31 mouse cellular contexts compared by ENCODE assay signal in the genomic region with DNA sequence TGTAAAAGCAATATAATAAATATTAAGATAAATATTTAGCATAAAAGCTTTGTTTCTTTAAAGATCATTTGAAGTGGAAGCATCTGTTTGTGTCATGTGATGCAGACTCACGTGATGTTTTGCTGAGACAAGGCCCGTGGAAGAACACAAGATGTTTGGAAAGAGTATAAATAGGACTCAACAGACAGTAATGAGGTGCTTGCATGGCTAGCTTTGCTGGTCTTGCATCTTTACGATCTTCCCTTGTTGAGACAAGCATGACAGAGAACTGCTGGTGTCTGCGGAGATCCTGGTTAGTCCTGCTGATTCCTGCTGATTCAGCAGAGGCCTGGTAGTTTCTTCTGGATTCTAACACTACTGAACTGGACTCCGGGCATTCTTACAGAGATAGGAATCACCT.
A peak's percentile ranks its signal among the peaks of the same experiment; 100 is the strongest.
DNase-seq lines count a peak whose midpoint lies in the region; ATAC-seq and TF ChIP-seq lines count a peak whose summit lies in the region.
"Had no signal": no experiment of that assay in that cellular context is flagged by ENCODE, and none has a peak within 500 bp of the region (broad histone marks: within the 10 kb centered on the region; RNA-seq: fewer than 3 reads in every experiment).

No protein-coding gene starts in this region.

- no peaks in the 10 kb centered on the region for H3K27me3 ChIP-seq in lung, embryonic 14.5 days (ENCODE audit: insufficient read depth, low read length)
- no peaks in the 10 kb centered on the region for H3K27me3 ChIP-seq in lung, postnatal 0 days (replicated peaks; ENCODE audit: insufficient read depth, low read length)
- no peaks in the 10 kb centered on the region for H3K27me3 ChIP-seq in liver, postnatal 0 days (ENCODE audit: insufficient read depth, low read length)
- H3K27me3 ChIP-seq: embryonic facial prominence, embryonic 13.5 days; forebrain, embryonic 12.5 days; forebrain, embryonic 15.5 days; heart, embryonic 12.5 days; heart, embryonic 15.5 days; hindbrain, embryonic 13.5 days; Patski had no signal

- no peak overlapping the region for H3K27ac ChIP-seq in lung, embryonic 14.5 days (ENCODE audit: low read depth)
- no peak overlapping the region for H3K27ac ChIP-seq in lung, postnatal 0 days (ENCODE audit: low read length)
- H3K27ac ChIP-seq in bone marrow macrophage, adult 2 months (ENCODE audit: insufficient read depth, low read depth, low read length), result peak overlapping the region; percentile 62
- peak overlapping the region; percentile 35 for H3K27ac ChIP-seq in macrophage
- H3K27ac ChIP-seq in liver, postnatal 0 days (ENCODE audit: low read depth), result no peak overlapping the region
- H3K27ac ChIP-seq: embryonic facial prominence, embryonic 13.5 days; forebrain, embryonic 12.5 days; forebrain, embryonic 15.5 days; heart, embryonic 15.5 days; hindbrain, embryonic 10.5 days; hindbrain, embryonic 13.5 days had no signal

- peak; percentile 57 for DNase-seq in lung, embryonic 14.5 days
- no peak for DNase-seq in lung, adult 2 months
- peak; percentile 60 for DNase-seq in lung, postnatal 0 days (ENCODE audit: low spot score)
- no peak for DNase-seq in lung, postnatal 36 days
- no peak for DNase-seq in liver, postnatal 0 days
- DNase-seq in layer of hippocampus, postnatal 10 days (ENCODE audit: low spot score in 2 of 2), result no peak
- DNase-seq: adrenal gland, postnatal 10 days; adrenal gland, postnatal 36 days; B cell, adult 2 months; cerebellum, adult 11 months; cerebellum, adult 2 months; cerebellum, adult 9-11 months; cerebellum, postnatal 25 days; gastrocnemius, postnatal 25 days; heart, adult 18-20 months; heart, postnatal 10 days; heart, postnatal 36 days had no signal

- no peaks in the 10 kb centered on the region for H3K79me2 ChIP-seq in macrophage (ENCODE audit: inconsistent target)

- no peak overlapping the region for H3K9ac ChIP-seq in lung, embryonic 14.5 days
- no peak overlapping the region for H3K9ac ChIP-seq in lung, postnatal 0 days (replicated peaks; ENCODE audit: low read depth)
- H3K9ac ChIP-seq in liver, postnatal 0 days (replicated peaks), result no peak overlapping the region
- H3K9ac ChIP-seq: embryonic facial prominence, embryonic 13.5 days; forebrain, embryonic 12.5 days; forebrain, embryonic 15.5 days; heart, embryonic 12.5 days; heart, embryonic 15.5 days; hindbrain, embryonic 13.5 days had no signal

- ATAC-seq in lung, embryonic 14.5 days (ENCODE audit: insufficient read depth), result no peak
- ATAC-seq in lung, postnatal 0 days, result no peak; the same call in 1 of the 2 replicates
- ATAC-seq in liver, postnatal 0 days, result no peak
- ATAC-seq: CD4-positive, CD25-positive, alpha-beta regulatory T cell, adult 4 months; forebrain, embryonic 15.5 days; hindbrain, embryonic 16.5 days; Patski had no signal

- no peak overlapping the region for H3K4me3 ChIP-seq in lung, embryonic 14.5 days (ENCODE audit: low read depth, low read length)
- no peak overlapping the region for H3K4me3 ChIP-seq in lung, adult 2 months (replicated peaks; ENCODE audit: extremely low read depth, low read depth, low read length)
- H3K4me3 ChIP-seq in lung, postnatal 0 days (ENCODE audit: low read depth, low read length), result no peak overlapping the region
- H3K4me3 ChIP-seq in bone marrow macrophage, adult 2 months (ENCODE audit: insufficient read depth, low read length), result no peak overlapping the region
- no peak overlapping the region for H3K4me3 ChIP-seq in macrophage (ENCODE audit: inconsistent target)
- H3K4me3 ChIP-seq in liver, postnatal 0 days (ENCODE audit: low read depth, low read length), result no peak overlapping the region
- H3K4me3 ChIP-seq: embryonic facial prominence, embryonic 13.5 days; erythroblast, embryonic 14.5 days; forebrain, embryonic 12.5 days; forebrain, embryonic 15.5 days; heart, embryonic 12.5 days; heart, embryonic 15.5 days; hindbrain, embryonic 10.5 days; hindbrain, embryonic 13.5 days had no signal

- 58% methylated on average over 5 of the region's 5 CpGs for WGBS in lung, embryonic 14.5 days
- WGBS in lung, adult 2 months, result 57% methylated on average over 5 of the region's 5 CpGs
- 52% methylated on average over 5 of the region's 5 CpGs for whole genome bisulfite sequencing in lung, postnatal 0 days
- 61% methylated on average over 5 of the region's 5 CpGs for WGBS in macrophage (ENCODE audit: missing documents)
- 69% methylated on average over 5 of the region's 5 CpGs for WGBS in liver, postnatal 0 days (ENCODE audit: insufficient replicate concordance)

- H3K4me2 ChIP-seq in lung, embryonic 14.5 days, result no peak overlapping the region
- no peak overlapping the region for H3K4me2 ChIP-seq in lung, postnatal 0 days (replicated peaks; ENCODE audit: low read depth, low read length)
- no peak overlapping the region for H3K4me2 ChIP-seq in liver, postnatal 0 days (ENCODE audit: low read depth, low read length)
- H3K4me2 ChIP-seq: embryonic facial prominence, embryonic 13.5 days; forebrain, embryonic 12.5 days; forebrain, embryonic 15.5 days; heart, embryonic 12.5 days; heart, embryonic 15.5 days; hindbrain, embryonic 13.5 days had no signal

- TF ChIP-seq POLR2A in lung, adult 2 months (IDR thresholded peaks at IDR 0.05; ENCODE audit: borderline replicate concordance, extremely low read depth, low read depth, low read length), result no peak
- no peak for TF ChIP-seq POLR2A in bone marrow macrophage, adult 2 months (IDR thresholded peaks at IDR 0.05; ENCODE audit: borderline replicate concordance, low read depth, low read length)

- no peaks in the 10 kb centered on the region for H3K4me1 ChIP-seq in lung, embryonic 14.5 days (ENCODE audit: insufficient read depth)
- H3K4me1 ChIP-seq in lung, adult 2 months (ENCODE audit: control insufficient read depth, insufficient read depth, low read length), result no peaks in the 10 kb centered on the region
- no peaks in the 10 kb centered on the region for H3K4me1 ChIP-seq in lung, postnatal 0 days (ENCODE audit: insufficient read depth, low read depth, low read length)
- H3K4me1 ChIP-seq in bone marrow macrophage, adult 2 months (ENCODE audit: control insufficient read depth, insufficient read depth, low read length), result peaks cover 30% of the 10 kb centered on the region
- H3K4me1 ChIP-seq in liver, postnatal 0 days (ENCODE audit: insufficient read depth), result no peaks in the 10 kb centered on the region
- H3K4me1 ChIP-seq: embryonic facial prominence, embryonic 13.5 days; forebrain, embryonic 15.5 days; heart, embryonic 12.5 days; heart, embryonic 15.5 days had no signal

- no peak for TF ChIP-seq CTCF in lung, embryonic 14.5 days (IDR thresholded peaks at IDR 0.05; ENCODE audit: low read depth)
- TF ChIP-seq CTCF in lung, adult 2 months (IDR thresholded peaks at IDR 0.05; ENCODE audit: insufficient read depth, low read length), result no peak
- TF ChIP-seq CTCF in lung, postnatal 0 days (IDR thresholded peaks at IDR 0.05), result no peak
- TF ChIP-seq CTCF in bone marrow macrophage, adult 2 months (IDR thresholded peaks at IDR 0.05; ENCODE audit: low read depth, low read length), result no peak
- no peak for TF ChIP-seq CTCF in liver, postnatal 0 days (IDR thresholded peaks at IDR 0.05; ENCODE audit: low read depth)

- no peaks in the 10 kb centered on the region for H3K9me3 ChIP-seq in lung, embryonic 14.5 days (ENCODE audit: low read depth, low read length)
- H3K9me3 ChIP-seq in lung, postnatal 0 days (ENCODE audit: low read length), result no peaks in the 10 kb centered on the region
- H3K9me3 ChIP-seq in liver, postnatal 0 days (ENCODE audit: low read length), result no peaks in the 10 kb centered on the region
- H3K9me3 ChIP-seq: embryonic facial prominence, embryonic 13.5 days; forebrain, embryonic 12.5 days; forebrain, embryonic 15.5 days; G1E; heart, embryonic 12.5 days; heart, embryonic 15.5 days; hindbrain, embryonic 10.5 days; hindbrain, embryonic 13.5 days had no signal

- TF ChIP-seq EP300 in lung, postnatal 0 days (IDR thresholded peaks at IDR 0.05), result no peak
- no peak for TF ChIP-seq EP300 in liver, postnatal 0 days (IDR thresholded peaks at IDR 0.05; ENCODE audit: low read depth)

- no peaks in the 10 kb centered on the region for H3K36me3 ChIP-seq in lung, embryonic 14.5 days (ENCODE audit: insufficient read depth)
- H3K36me3 ChIP-seq in lung, postnatal 0 days (ENCODE audit: insufficient read depth, low read length), result no peaks in the 10 kb centered on the region
- no peaks in the 10 kb centered on the region for H3K36me3 ChIP-seq in macrophage (ENCODE audit: inconsistent target)
- no peaks in the 10 kb centered on the region for H3K36me3 ChIP-seq in liver, postnatal 0 days (replicated peaks; ENCODE audit: insufficient read depth, low read length)
- H3K36me3 ChIP-seq: embryonic facial prominence, embryonic 13.5 days; forebrain, embryonic 12.5 days; forebrain, embryonic 15.5 days; G1E; heart, embryonic 12.5 days; heart, embryonic 15.5 days; hindbrain, embryonic 10.5 days; hindbrain, embryonic 13.5 days had no signal

Comparison
In these comparisons a context has a peak if more than half of its experiments do, and no peak if none do; other contexts are left out.
1. DNase-seq: peak in lung, embryonic 14.5 days (single experiment) and lung, postnatal 0 days (single experiment); none in lung, adult 2 months (single experiment), lung, postnatal 36 days (single experiment), liver, postnatal 0 days (single experiment) and layer of hippocampus, postnatal 10 days (0 of 2).
2. H3K27ac ChIP-seq: peak in bone marrow macrophage, adult 2 months (single experiment) and macrophage (single experiment); none in lung, embryonic 14.5 days (single experiment), lung, postnatal 0 days (single experiment) and liver, postnatal 0 days (single experiment).